Mouse (Mus musculus): Measurements from ENCODE around the gene A030005K14Rik. TPM values are rescaled to one million over a fixed set of nuclear protein-coding genes. Genes with fewer than 3 reads are reported as not detected.

A030005K14Rik gene
- polyA plus RNA-seq (2014; fragmentation: Illumina TruSeq; extraction: RNeasy Lipid Tissue Mini Kit (QIAGEN cat#74804); ENCODE audit: low read depth, low replicate concordance): not detected

DNA sequence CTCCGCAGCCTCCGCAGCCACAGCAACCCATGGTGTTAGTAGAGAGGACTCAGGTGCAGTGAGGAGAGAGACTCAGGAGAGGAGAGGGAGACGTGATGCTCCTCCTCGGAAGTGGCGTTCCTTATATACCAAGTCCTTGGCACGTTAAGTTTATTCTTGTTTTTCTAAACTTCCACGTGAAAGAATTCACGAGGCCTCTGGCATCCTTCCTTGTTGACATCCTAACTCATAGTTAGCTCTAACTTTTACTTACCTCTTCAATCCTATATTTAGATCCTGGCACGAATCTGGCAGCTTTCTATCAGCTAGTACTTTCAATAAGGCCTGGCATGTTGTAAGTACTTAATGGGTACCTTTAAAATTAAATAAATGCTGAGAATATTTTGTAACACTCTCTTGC lies at the start of gene A030005K14Rik:
Gene A030005K14Rik, minus strand, starts transcription at position 101 of the 400 bp plus-strand sequence.

DNA sequence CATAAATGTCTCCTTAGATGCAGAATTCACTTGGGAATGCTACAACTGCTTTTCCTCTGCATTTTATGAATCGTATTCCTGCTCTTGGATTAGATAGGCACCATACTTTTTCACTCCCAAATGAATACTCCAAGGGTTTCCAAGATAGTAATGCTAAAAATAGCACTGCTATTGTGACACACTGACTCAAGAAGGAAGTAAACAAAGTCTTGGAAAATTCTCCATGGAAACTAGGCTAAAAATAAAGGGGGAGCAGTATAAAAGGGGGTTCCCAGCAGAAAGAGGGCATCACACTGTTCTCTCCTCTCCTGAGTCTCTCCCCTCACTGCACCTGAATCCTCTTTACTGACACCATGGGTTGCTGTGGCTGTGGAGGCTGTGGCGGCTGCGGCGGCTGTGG lies 1.5 kb upstream of the A030005K14Rik start, which contains the start of gene Krtap28-13:
Gene Krtap28-13, plus strand, starts transcription at position 288 of the 400 bp plus-strand sequence.

DNA sequence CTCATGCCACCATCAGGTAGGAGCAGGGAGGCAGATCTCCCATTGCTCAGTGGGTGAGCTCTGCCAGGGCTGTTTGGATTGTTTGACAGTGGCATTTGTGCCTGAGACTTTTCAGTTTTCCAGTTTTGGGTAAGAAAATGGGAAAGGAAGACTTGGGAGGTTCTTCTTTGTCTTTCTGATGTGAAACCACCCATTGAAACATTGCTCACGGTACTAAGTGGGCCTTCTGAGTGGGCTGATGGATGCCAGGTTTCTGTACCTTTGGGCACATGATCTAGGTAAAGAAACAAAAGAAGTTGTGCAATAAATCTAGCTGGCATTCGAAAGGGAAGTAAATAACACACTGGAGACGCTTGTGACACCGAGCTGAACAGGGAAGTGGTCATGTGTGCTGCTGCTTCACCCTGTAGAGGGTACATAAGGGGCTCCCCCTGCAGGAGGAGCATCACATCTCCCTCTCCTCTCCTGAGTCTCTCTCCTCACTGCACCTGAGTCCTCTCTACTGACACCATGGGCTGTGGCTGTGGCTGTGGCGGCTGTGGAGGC lies 14.2 kb downstream of the A030005K14Rik start, which contains the start of gene Gm47969:
Gene Gm47969, plus strand, starts transcription at position 51 of the 546 bp plus-strand sequence.

DNA sequence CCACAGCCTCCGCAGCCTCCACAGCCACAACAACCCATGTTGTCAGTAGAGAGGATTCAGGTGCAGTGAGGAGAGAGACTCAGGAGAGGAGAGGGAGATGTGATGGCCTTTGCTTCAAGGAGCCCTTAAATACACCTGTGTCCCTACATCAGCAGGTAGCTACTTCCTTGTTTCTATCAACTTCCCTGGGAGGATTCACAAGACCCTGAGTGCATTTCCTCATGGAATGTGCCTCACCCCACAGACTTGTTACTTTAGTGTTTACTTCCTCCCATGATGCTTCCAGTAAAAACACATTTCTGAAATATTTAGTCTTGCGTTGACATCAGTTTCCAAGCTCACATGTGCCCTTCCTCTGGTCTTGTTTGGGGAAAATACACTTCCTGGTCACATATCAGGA lies 16.8 kb downstream of the A030005K14Rik start, which contains the start of gene Krtap28-10:
Gene Krtap28-10, minus strand, starts transcription at position 101 of the 400 bp plus-strand sequence.

DNA sequence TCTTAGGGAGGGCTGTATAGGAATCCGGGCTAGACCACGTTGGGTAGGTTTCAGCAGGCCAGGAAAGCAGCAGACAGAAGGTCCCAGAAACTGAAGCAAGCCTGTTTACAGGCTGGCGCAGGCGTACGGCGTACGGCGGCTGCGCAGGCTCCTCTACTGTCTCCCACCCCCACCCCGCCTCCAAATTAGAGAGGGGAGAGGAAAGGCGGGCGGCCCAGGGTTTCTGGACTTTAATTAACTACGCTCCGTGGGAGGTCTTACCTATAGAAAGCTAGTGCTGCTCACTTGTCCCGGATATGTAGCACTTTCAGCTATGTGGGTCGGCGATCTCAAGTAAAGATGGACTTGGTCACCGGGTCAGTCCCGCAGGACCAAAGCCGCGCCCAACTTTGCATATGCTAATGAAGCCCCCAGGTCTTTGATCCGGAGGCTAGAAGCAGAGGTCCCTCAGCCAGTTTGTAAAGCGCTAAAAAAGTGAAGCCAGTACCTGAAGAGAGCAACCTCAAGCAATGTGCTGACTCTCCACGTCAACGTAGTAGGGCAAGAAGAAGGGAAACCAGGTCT lies 21.0 kb downstream of the A030005K14Rik start, which contains the start of gene Slc19a3:
Gene Slc19a3, minus strand, starts transcription at position 340 of the 564 bp plus-strand sequence.

Other genes starting within 250 kb of the A030005K14Rik start
- 110 TPM for gene Agfg1, start 219.9 kb downstream of the A030005K14Rik start, polyA plus RNA-seq (2014; fragmentation: Illumina TruSeq; extraction: RNeasy Lipid Tissue Mini Kit (QIAGEN cat#74804); ENCODE audit: low read depth, low replicate concordance)
- gene A030005L19Rik, start 146.1 kb downstream of the A030005K14Rik start, polyA plus RNA-seq (2014; fragmentation: Illumina TruSeq; extraction: RNeasy Lipid Tissue Mini Kit (QIAGEN cat#74804); ENCODE audit: low read depth, low replicate concordance): not detected
- gene A030014E15Rik, start 134.5 kb downstream of the A030005K14Rik start, polyA plus RNA-seq (2014; fragmentation: Illumina TruSeq; extraction: RNeasy Lipid Tissue Mini Kit (QIAGEN cat#74804); ENCODE audit: low read depth, low replicate concordance): not detected
- not detected for gene Gm6217, start 128.0 kb downstream of the A030005K14Rik start, polyA plus RNA-seq (2014; fragmentation: Illumina TruSeq; extraction: RNeasy Lipid Tissue Mini Kit (QIAGEN cat#74804); ENCODE audit: low read depth, low replicate concordance)
- not detected for gene A030003K21Rik, start 116.0 kb downstream of the A030005K14Rik start, polyA plus RNA-seq (2014; fragmentation: Illumina TruSeq; extraction: RNeasy Lipid Tissue Mini Kit (QIAGEN cat#74804); ENCODE audit: low read depth, low replicate concordance)
- gene Gm7544, start 103.4 kb downstream of the A030005K14Rik start, polyA plus RNA-seq (2014; fragmentation: Illumina TruSeq; extraction: RNeasy Lipid Tissue Mini Kit (QIAGEN cat#74804); ENCODE audit: low read depth, low replicate concordance): not detected
- gene Gm47955, start 99.1 kb downstream of the A030005K14Rik start, polyA plus RNA-seq (2014; fragmentation: Illumina TruSeq; extraction: RNeasy Lipid Tissue Mini Kit (QIAGEN cat#74804); ENCODE audit: low read depth, low replicate concordance): not detected
- gene Gm47959, start 58.8 kb downstream of the A030005K14Rik start, polyA plus RNA-seq (2014; fragmentation: Illumina TruSeq; extraction: RNeasy Lipid Tissue Mini Kit (QIAGEN cat#74804); ENCODE audit: low read depth, low replicate concordance): not detected
- 1.0 TPM for gene Slc19a3, start 20.9 kb downstream of the A030005K14Rik start, polyA plus RNA-seq (2014; fragmentation: Illumina TruSeq; extraction: RNeasy Lipid Tissue Mini Kit (QIAGEN cat#74804); ENCODE audit: low read depth, low replicate concordance)
- not detected for gene Krtap28-10, start 16.9 kb downstream of the A030005K14Rik start, polyA plus RNA-seq (2014; fragmentation: Illumina TruSeq; extraction: RNeasy Lipid Tissue Mini Kit (QIAGEN cat#74804); ENCODE audit: low read depth, low replicate concordance)
- not detected for gene Gm47969, start 14.4 kb downstream of the A030005K14Rik start, polyA plus RNA-seq (2014; fragmentation: Illumina TruSeq; extraction: RNeasy Lipid Tissue Mini Kit (QIAGEN cat#74804); ENCODE audit: low read depth, low replicate concordance)
- not detected for gene Krtap28-13, start 1.6 kb upstream of the A030005K14Rik start, polyA plus RNA-seq (2014; fragmentation: Illumina TruSeq; extraction: RNeasy Lipid Tissue Mini Kit (QIAGEN cat#74804); ENCODE audit: low read depth, low replicate concordance)
- gene Ccl20, start 57.4 kb upstream of the A030005K14Rik start, polyA plus RNA-seq (2014; fragmentation: Illumina TruSeq; extraction: RNeasy Lipid Tissue Mini Kit (QIAGEN cat#74804); ENCODE audit: low read depth, low replicate concordance): not detected
- gene Daw1, start 100.4 kb upstream of the A030005K14Rik start, polyA plus RNA-seq (2014; fragmentation: Illumina TruSeq; extraction: RNeasy Lipid Tissue Mini Kit (QIAGEN cat#74804); ENCODE audit: low read depth, low replicate concordance): not detected

Measured in adrenal gland, adult 10 weeks (tissue).